Mouse (Mus musculus) ES-CJ7 (cell line): ENCODE measurements around the gene Sema3d.

ENCODE experiments used
- DNase-seq: peaks from one replicate; pipeline ENCODE4 v3.0.0; 2011; ENCODE audit warnings: low read depth, low spot score

The Sema3d gene

GRCm38 (mm10) chr5:12634227-12634980 lies 251.2 kb downstream of the Sema3d start:
- no peak for DNase-seq

- DNase-seq = no peak
Measured at GRCm38 (mm10) chr5:12637763-12638468, 254.7 kb downstream of the Sema3d start.
